Mouse (Mus musculus) forebrain, embryonic 13.5 days (tissue): ENCODE measurements around the gene Tiam1. TPM values are rescaled to one million over a fixed set of nuclear protein-coding genes. Genes with fewer than 3 reads are reported as not detected.

ENCODE experiments used
- ATAC-seq: fragments of 200-750 bp; cut with Nextera tagmentation; 2 replicates; pipeline ENCODE4 v1.8.0; 2017
- H3K27ac ChIP-seq: fragments of 300-500 bp; sonication (generic); 2 replicates; pipeline ENCODE4 v1.5.1; 2015; ENCODE audit warnings: inconsistent platforms, mild to moderate bottlenecking, moderate library complexity
- H3K27me3 ChIP-seq: fragments of 300-500 bp; sonication (generic); 2 replicates; pipeline ENCODE4 v1.6.1; 2015; ENCODE audit warnings: mild to moderate bottlenecking, inconsistent platforms
- H3K36me3 ChIP-seq: fragments of 300-500 bp; sonication (generic); 2 replicates; pipeline ENCODE4 v1.6.1; 2015; ENCODE audit warnings: mild to moderate bottlenecking, inconsistent platforms; ENCODE audit not compliant: poor library complexity, severe bottlenecking
- H3K4me1 ChIP-seq: fragments of 300-500 bp; sonication (generic); 2 replicates; pipeline ENCODE4 v1.6.1; 2015; ENCODE audit warnings: inconsistent platforms
- H3K4me2 ChIP-seq: fragments of 300-500 bp; sonication (generic); 2 replicates; pipeline ENCODE4 v1.6.1; 2015; ENCODE audit warnings: inconsistent platforms, mild to moderate bottlenecking, moderate library complexity
- H3K4me3 ChIP-seq: fragments of 300-500 bp; sonication (generic); 2 replicates; pipeline ENCODE4 v1.5.1; 2015; ENCODE audit warnings: mild to moderate bottlenecking, inconsistent platforms
- H3K9ac ChIP-seq: fragments of 300-500 bp; sonication (generic); 2 replicates; pipeline ENCODE4 v1.6.1; 2015; ENCODE audit warnings: mild to moderate bottlenecking, inconsistent platforms
- H3K9me3 ChIP-seq: fragments of 300-500 bp; sonication (generic); replicated peaks from 2 replicates; pipeline ENCODE4 v1.6.1; 2016; ENCODE audit warnings: inconsistent platforms
- WGBS: fragments of 180-500 bp; shearing (Covaris S2); methylation state at CpG from one replicate; pipeline ENCODE4 v1.1.7; 2015; 5-methylcytosine and 5-hydroxymethylcytosine counted together
- polyA plus RNA-seq: library from polyadenylated mRNA; unstranded; fragments of >200 nt; fragmentation: Nextera tagmentation; extraction: Ambion mirVana; gene quantifications from 2 replicates; pipeline ENCODE4 v1.2.1, GENCODE M21; 2015

Gene Tiam1
- polyA plus RNA-seq, 1 experiment from 2014 or later: 29.4 TPM

GRCm38 (mm10) chr16:89816506-89817172 is 326.9 kb downstream of the Tiam1 start:
- Histone ChIP-seq H3K4me1 (peaks cover 41% of the 10 kb centered on the region), H3K27ac (no peak overlapping the region), H3K4me2 (0 out of 2 replicates have a peak overlapping the region, but pooled peaks have one; percentile 12), H3K9me3 (no peaks in the 10 kb centered on the region), H3K36me3 (peaks cover 14% of the 10 kb centered on the region), H3K9ac (no peak overlapping the region), H3K27me3 (peaks cover 16% of the 10 kb centered on the region), H3K4me3 (no peak overlapping the region)
- WGBS: 27% methylated on average over 13 of the region's 13 CpGs
- ATAC-seq: 0 out of 2 replicates have a peak, but pooled peaks have one; percentile 14

DNA sequence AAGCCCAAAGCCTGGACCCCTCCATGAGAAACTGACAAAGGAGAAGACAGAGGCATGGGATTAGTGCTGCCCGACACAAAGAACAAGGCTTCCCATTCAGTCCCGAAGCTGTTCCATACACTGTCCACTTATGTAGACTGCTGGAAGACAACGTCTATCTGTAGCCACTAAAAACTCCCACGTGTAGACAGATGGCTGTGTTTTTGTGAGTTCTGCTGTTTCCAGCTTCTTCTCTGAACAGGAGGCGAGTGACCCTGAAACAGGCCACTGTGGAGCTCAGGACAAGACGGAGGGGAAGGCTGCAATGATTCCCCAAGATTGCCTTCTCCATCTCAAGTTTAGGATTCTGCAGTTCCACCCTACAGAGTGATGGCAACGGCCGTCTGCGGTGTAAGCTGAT is 330.0 kb downstream of the Tiam1 start:
- 57% methylated on average over 9 of the region's 9 CpGs for WGBS
- Histone ChIP-seq H3K27me3 (peaks cover 5% of the 10 kb centered on the region), H3K9ac (no peak overlapping the region), H3K4me2 (no peak overlapping the region), H3K36me3 (peaks cover 29% of the 10 kb centered on the region), H3K9me3 (no peaks in the 10 kb centered on the region; the same call in 1 of the 2 replicates), H3K27ac (no peak overlapping the region), H3K4me1 (peaks cover 35% of the 10 kb centered on the region), H3K4me3 (no peak overlapping the region)
- ATAC-seq: no peak

DNA sequence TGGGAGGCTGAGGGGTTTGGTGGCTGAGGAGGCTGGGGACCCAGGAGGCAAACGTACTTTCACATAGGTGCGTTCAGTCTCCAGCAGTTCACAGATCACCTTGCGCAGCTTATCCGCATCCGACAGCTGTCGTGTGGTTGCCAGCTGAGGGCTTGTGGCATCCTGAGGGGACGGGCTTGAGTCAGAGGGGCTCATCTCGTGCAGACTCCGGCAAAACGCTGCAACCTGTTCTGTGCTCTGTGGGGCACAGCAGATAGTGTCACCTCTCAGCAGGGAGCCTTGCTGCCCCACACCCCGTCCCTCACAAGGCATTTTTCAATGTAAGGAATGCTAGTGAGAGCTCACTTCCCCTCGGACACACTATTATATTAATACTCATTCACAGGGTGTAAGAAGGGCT is 330.7 kb downstream of the Tiam1 start:
- H3K9me3 ChIP-seq: no peaks in the 10 kb centered on the region; the same call in 1 of the 2 replicates
- no peak overlapping the region for H3K4me3 ChIP-seq
- no peak for ATAC-seq
- peaks cover 29% of the 10 kb centered on the region for H3K4me1 ChIP-seq
- H3K9ac ChIP-seq: no peak overlapping the region
- H3K27ac ChIP-seq: no peak overlapping the region
- peaks cover 34% of the 10 kb centered on the region for H3K36me3 ChIP-seq
- no peaks in the 10 kb centered on the region for H3K27me3 ChIP-seq
- WGBS: 80% methylated on average over 12 of the region's 12 CpGs
- H3K4me2 ChIP-seq: no peak overlapping the region

- ATAC-seq: no peak
- WGBS: 91% methylated on average over 6 of the region's 6 CpGs
- no peak overlapping the region for H3K9ac ChIP-seq
Observed at GRCm38 (mm10) chr16:89810398-89810797, 333.2 kb downstream of the Tiam1 start.

GRCm38 (mm10) chr16:89808168-89808567 is 335.4 kb downstream of the Tiam1 start:
- Histone ChIP-seq H3K27ac (no peak overlapping the region), H3K9ac (no peak overlapping the region), H3K27me3 (no peaks in the 10 kb centered on the region), H3K4me1 (peaks cover 2% of the 10 kb centered on the region; the same call in 1 of the 2 replicates), H3K36me3 (peaks cover 55% of the 10 kb centered on the region), H3K4me3 (no peak overlapping the region), H3K4me2 (no peak overlapping the region), H3K9me3 (no peaks in the 10 kb centered on the region; the same call in 1 of the 2 replicates)
- 91% methylated on average over 13 of the region's 13 CpGs for WGBS
- no peak for ATAC-seq

More at GRCm38 (mm10) chr16:89810398-89810797, 333.2 kb downstream of the Tiam1 start:
- Histone ChIP-seq H3K4me2 (no peak overlapping the region), H3K9me3 (no peaks in the 10 kb centered on the region; the same call in 1 of the 2 replicates), H3K4me1 (peaks cover 11% of the 10 kb centered on the region), H3K27ac (no peak overlapping the region), H3K27me3 (no peaks in the 10 kb centered on the region), H3K4me3 (no peak overlapping the region), H3K36me3 (peaks cover 34% of the 10 kb centered on the region)

- H3K36me3 ChIP-seq: peaks cover 50% of the 10 kb centered on the region
- no peaks in the 10 kb centered on the region; the same call in 1 of the 2 replicates for H3K9me3 ChIP-seq
- H3K4me2 ChIP-seq: no peak overlapping the region
- peak; percentile 52; the same call in 1 of the 2 replicates for ATAC-seq
- no peak overlapping the region for H3K4me3 ChIP-seq
- H3K27me3 ChIP-seq: no peaks in the 10 kb centered on the region
- H3K9ac ChIP-seq: no peak overlapping the region
- H3K27ac ChIP-seq: no peak overlapping the region
- 74% methylated on average over 8 of the region's 8 CpGs for WGBS
- peaks cover 2% of the 10 kb centered on the region; the same call in 1 of the 2 replicates for H3K4me1 ChIP-seq
Observed at GRCm38 (mm10) chr16:89805946-89806345, 337.6 kb downstream of the Tiam1 start.

GRCm38 (mm10) chr16:89805210-89805609 is 338.4 kb downstream of the Tiam1 start:
- 86% methylated on average over 12 of the region's 12 CpGs for WGBS
- no peak for ATAC-seq
- Histone ChIP-seq H3K27ac (no peak overlapping the region), H3K27me3 (no peaks in the 10 kb centered on the region), H3K4me1 (peaks cover 2% of the 10 kb centered on the region; the same call in 1 of the 2 replicates), H3K9ac (no peak overlapping the region), H3K4me2 (no peak overlapping the region), H3K4me3 (no peak overlapping the region), H3K36me3 (peaks cover 45% of the 10 kb centered on the region), H3K9me3 (no peaks in the 10 kb centered on the region)

GRCm38 (mm10) chr16:89801493-89801892 is 342.1 kb downstream of the Tiam1 start:
- Histone ChIP-seq H3K36me3 (peaks cover 48% of the 10 kb centered on the region), H3K4me3 (no peak overlapping the region), H3K4me1 (peaks cover 2% of the 10 kb centered on the region; the same call in 1 of the 2 replicates), H3K4me2 (no peak overlapping the region), H3K9me3 (no peaks in the 10 kb centered on the region), H3K9ac (no peak overlapping the region), H3K27ac (no peak overlapping the region), H3K27me3 (no peaks in the 10 kb centered on the region)
- ATAC-seq: no peak
- WGBS: 84% methylated on average over 5 of the region's 5 CpGs

DNA sequence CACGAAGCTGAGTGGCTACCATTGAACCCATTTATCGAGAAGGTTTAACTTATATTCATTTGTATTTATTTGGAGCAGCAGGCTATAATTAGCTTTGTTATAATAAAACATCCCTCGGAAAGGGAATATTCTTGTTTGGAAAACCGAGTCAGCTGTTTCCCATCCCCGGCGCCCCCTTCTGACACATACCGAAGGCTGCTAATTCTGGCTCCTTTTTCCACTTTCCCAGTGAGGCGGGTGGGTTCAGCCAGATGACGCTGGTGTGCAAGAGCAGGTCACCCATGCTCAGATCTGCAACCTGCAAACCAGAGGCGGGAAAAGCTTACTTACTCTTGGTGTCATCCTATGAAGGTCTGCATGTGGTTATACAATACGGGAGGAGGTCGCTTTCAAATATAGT is 343.8 kb downstream of the Tiam1 start:
- no peak overlapping the region for H3K27ac ChIP-seq
- no peak for ATAC-seq

DNA sequence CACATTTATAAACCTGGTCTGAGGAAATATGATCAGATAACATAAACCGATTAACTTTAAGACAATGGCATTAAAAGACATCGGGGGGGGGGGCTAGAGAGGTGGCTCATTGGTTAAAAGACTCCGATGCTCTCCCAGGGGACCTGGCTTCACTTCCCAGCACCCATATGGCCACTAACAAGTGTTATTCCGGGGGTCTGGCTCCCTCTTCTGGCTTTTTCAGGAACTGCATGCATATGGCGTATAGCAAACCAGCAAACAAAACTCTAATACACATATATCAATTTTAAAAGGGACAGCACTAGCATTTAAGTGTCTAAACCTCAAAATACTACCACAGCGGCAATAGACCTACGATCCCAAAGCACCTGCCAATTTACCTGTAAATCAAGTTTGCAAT is 347.0 kb downstream of the Tiam1 start:
- Histone ChIP-seq H3K36me3 (peaks cover 60% of the 10 kb centered on the region), H3K27ac (no peak overlapping the region), H3K4me3 (no peak overlapping the region), H3K4me2 (no peak overlapping the region), H3K9ac (no peak overlapping the region), H3K4me1 (no peaks in the 10 kb centered on the region), H3K9me3 (no peaks in the 10 kb centered on the region), H3K27me3 (no peaks in the 10 kb centered on the region)
- no peak for ATAC-seq
- 91% methylated on average over 7 of the region's 7 CpGs for WGBS

More for the DNA sequence above, 343.8 kb downstream of the Tiam1 start:
- Histone ChIP-seq H3K36me3 (peaks cover 55% of the 10 kb centered on the region), H3K27me3 (no peaks in the 10 kb centered on the region), H3K4me3 (no peak overlapping the region), H3K4me2 (no peak overlapping the region), H3K9me3 (no peaks in the 10 kb centered on the region), H3K4me1 (no peaks in the 10 kb centered on the region), H3K9ac (no peak overlapping the region)
- 84% methylated on average over 12 of the region's 12 CpGs for WGBS

DNA sequence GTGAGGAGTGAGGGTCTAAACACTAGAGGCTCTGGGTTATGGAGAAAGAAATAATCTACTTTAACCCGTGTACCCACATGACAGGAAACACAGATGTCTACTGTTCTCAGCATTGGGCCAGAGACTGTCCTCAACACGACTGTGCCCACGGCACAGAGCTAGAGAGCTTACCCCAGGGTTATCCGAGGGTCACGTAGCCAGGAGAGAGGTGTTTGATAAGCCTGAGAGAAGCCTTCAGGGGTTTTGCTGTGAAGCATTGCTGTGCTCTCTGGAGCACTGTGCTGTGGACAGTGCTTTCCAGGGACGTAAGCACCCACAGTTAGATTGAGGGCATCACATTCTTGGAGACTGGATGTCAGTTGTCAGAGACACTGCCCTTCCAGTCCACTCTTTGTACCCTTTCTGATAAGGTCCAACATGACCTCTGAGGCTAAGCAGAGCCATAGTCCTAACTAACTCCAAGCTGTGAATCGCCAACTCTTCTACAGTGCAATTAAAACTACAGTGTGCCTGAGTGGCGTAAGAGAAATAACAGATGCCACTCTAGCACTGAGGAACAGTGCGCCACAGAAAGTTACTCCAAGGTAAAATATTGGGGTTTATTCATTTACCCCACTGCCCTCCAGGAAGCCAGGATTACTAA is 353.7 kb downstream of the Tiam1 start:
- H3K27me3 ChIP-seq: no peaks in the 10 kb centered on the region
- no peak for ATAC-seq
- no peak overlapping the region for H3K27ac ChIP-seq
- H3K4me1 ChIP-seq: no peaks in the 10 kb centered on the region
- 88% methylated on average over 9 of the region's 9 CpGs for WGBS
- peaks cover 47% of the 10 kb centered on the region for H3K36me3 ChIP-seq
- H3K9ac ChIP-seq: no peak overlapping the region
- H3K4me3 ChIP-seq: no peak overlapping the region
- no peaks in the 10 kb centered on the region for H3K9me3 ChIP-seq
- no peak overlapping the region for H3K4me2 ChIP-seq

- Histone ChIP-seq H3K4me1 (no peaks in the 10 kb centered on the region), H3K27ac (no peak overlapping the region), H3K36me3 (peaks cover 16% of the 10 kb centered on the region), H3K27me3 (no peaks in the 10 kb centered on the region), H3K4me3 (no peak overlapping the region), H3K9me3 (no peaks in the 10 kb centered on the region), H3K9ac (no peak overlapping the region), H3K4me2 (no peak overlapping the region)
- WGBS: 90% methylated on average over 5 of the region's 5 CpGs
- no peak for ATAC-seq
Observed at GRCm38 (mm10) chr16:89785795-89786194, 357.8 kb downstream of the Tiam1 start.
